Mouse (Mus musculus): Measurements from ENCODE around the gene Arl4a. TPM values are rescaled to one million over a fixed set of nuclear protein-coding genes. Genes with fewer than 3 reads are reported as not detected.

Arl4a gene
- polyA plus RNA-seq, 1 experiment from 2014 or later = 116 TPM

DNA sequence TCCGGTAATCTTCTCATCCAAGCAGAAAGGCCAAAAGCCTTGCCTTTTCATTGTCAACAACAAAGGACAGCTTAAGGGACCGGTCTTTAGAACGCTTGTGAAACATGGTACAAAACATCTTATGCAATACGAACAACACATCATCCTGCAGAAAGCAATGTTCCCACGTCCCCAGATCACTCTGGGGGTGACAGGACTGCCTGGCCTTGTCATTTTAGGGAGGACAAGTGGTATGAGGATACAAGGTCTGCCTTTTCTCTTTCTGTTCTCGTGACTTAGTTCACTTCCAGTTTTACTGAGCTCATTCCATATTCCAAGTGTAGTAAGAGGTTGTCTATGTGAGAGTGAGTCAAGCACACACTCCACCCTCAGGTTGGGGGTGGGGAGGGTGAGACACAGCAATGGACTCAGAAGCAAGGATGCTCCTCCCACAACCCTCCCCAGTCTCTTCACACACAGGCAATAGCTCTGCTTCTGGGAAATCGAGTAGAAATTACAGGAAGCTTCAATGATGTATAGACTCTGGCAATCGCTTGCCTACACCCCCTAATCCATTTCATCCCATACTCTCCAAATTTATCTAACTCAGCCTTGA lies 59.7 kb downstream of the Arl4a start:
- ATAC-seq (replicated peaks) = no peak
- H3K36me3 ChIP-seq (replicated peaks) = no peaks in the 10 kb centered on the region
- H3K9ac ChIP-seq = no peak overlapping the region
- peaks cover 29% of the 10 kb centered on the region for H3K4me1 ChIP-seq
- WGBS = 46% methylated on average over 8 of the region's 8 CpGs
- no peak overlapping the region for H3K4me3 ChIP-seq
- H3K9me3 ChIP-seq = no peaks in the 10 kb centered on the region
- H3K27me3 ChIP-seq (replicated peaks) = no peaks in the 10 kb centered on the region
- no peak overlapping the region for H3K27ac ChIP-seq
- H3K4me2 ChIP-seq = no peak overlapping the region

GRCm38 (mm10) chr12:39976426-39976825 lies 61.4 kb downstream of the Arl4a start:
- peak overlapping the region; percentile 38 for H3K4me2 ChIP-seq
- H3K4me1 ChIP-seq = peaks cover 29% of the 10 kb centered on the region
- no peak overlapping the region; the same call in 1 of the 2 replicates for H3K9ac ChIP-seq
- no peaks in the 10 kb centered on the region for H3K27me3 ChIP-seq (replicated peaks)
- peak; percentile 71 for ATAC-seq (replicated peaks)
- no peaks in the 10 kb centered on the region for H3K9me3 ChIP-seq
- no peaks in the 10 kb centered on the region for H3K36me3 ChIP-seq (replicated peaks)
- no peak overlapping the region for H3K4me3 ChIP-seq
- H3K27ac ChIP-seq = peak overlapping the region; percentile 92
- 73% methylated on average over 2 of the region's 2 CpGs for WGBS

- Histone ChIP-seq H3K4me3 (0 out of 2 replicates have a peak overlapping the region, but pooled peaks have one; percentile 8), H3K36me3 (replicated peaks) (no peaks in the 10 kb centered on the region), H3K4me2 (peak overlapping the region; percentile 38), H3K9me3 (no peaks in the 10 kb centered on the region), H3K27ac (peak overlapping the region; percentile 92), H3K9ac (peak overlapping the region; percentile 36; the same call in 1 of the 2 replicates), H3K27me3 (replicated peaks) (no peaks in the 10 kb centered on the region), H3K4me1 (peaks cover 29% of the 10 kb centered on the region)
- WGBS = 9% methylated on average over 9 of the region's 9 CpGs
- peak; percentile 90 for ATAC-seq (replicated peaks)
Measured at GRCm38 (mm10) chr12:39975829-39976340, 61.9 kb downstream of the Arl4a start.

- WGBS = 5% methylated on average over 4 of the region's 4 CpGs
- Histone ChIP-seq H3K4me3 (no peak overlapping the region), H3K27me3 (replicated peaks) (no peaks in the 10 kb centered on the region), H3K9me3 (no peaks in the 10 kb centered on the region), H3K4me1 (peaks cover 29% of the 10 kb centered on the region), H3K27ac (peak overlapping the region; percentile 92), H3K4me2 (no peak overlapping the region), H3K36me3 (replicated peaks) (no peaks in the 10 kb centered on the region), H3K9ac (no peak overlapping the region)
- ATAC-seq (replicated peaks) = peak; percentile 74
Measured at GRCm38 (mm10) chr12:39974977-39975583, 62.7 kb downstream of the Arl4a start.

DNA sequence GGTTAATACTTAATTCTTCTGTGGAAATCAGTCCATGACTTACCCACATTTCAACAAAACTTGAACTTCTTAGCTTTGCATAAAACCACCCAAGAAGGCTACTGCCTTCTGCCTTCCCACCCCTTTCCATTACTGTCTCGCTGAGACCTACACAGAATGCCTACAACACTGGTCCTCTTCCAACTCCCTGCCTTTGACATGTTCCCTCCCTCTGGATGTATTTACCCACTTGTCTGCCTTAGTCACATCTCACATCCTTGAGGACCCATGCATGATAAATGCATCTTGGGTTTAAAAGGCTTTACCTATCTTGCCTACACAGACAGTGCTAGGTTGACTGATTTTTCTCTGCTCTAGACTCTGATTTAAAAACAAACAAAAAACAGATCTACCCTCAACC lies 63.6 kb downstream of the Arl4a start:
- H3K9me3 ChIP-seq = no peaks in the 10 kb centered on the region
- WGBS = 69% methylated on average over 1 of the region's 1 CpGs
- peaks cover 29% of the 10 kb centered on the region for H3K4me1 ChIP-seq
- H3K36me3 ChIP-seq (replicated peaks) = no peaks in the 10 kb centered on the region
- no peak for ATAC-seq (replicated peaks)
- H3K4me2 ChIP-seq = no peak overlapping the region
- H3K4me3 ChIP-seq = no peak overlapping the region
- peak overlapping the region; percentile 92 for H3K27ac ChIP-seq
- H3K27me3 ChIP-seq (replicated peaks) = no peaks in the 10 kb centered on the region
- H3K9ac ChIP-seq = no peak overlapping the region

- no peak overlapping the region for H3K27ac ChIP-seq
- peaks cover 5% of the 10 kb centered on the region; the same call in 1 of the 2 replicates for H3K4me1 ChIP-seq
- H3K9ac ChIP-seq = no peak overlapping the region
- ATAC-seq (replicated peaks) = no peak
- H3K36me3 ChIP-seq (replicated peaks) = no peaks in the 10 kb centered on the region
- no peaks in the 10 kb centered on the region for H3K9me3 ChIP-seq
- H3K4me3 ChIP-seq = no peak overlapping the region
- H3K27me3 ChIP-seq (replicated peaks) = no peaks in the 10 kb centered on the region
- H3K4me2 ChIP-seq = no peak overlapping the region
Measured at GRCm38 (mm10) chr12:39969500-39969899, 68.3 kb downstream of the Arl4a start.

DNA sequence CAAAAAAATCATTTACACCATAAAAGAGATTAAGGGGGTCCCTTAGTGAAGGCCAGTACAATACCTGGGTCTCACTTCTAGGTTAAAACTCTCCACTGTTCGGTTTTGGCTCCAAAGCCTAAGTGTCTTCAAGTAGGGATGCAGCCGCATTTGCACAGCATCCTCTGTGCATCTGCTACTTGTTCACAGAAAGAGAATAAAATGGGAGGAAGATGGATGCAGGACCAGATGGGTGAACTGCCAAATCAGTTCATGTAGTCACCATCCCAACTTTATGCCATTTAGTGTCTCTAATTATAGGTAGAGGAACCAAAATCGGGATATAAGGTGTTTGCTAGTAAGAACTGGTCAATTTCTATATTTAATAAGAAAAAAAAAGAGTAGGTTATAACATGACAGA lies 69.7 kb downstream of the Arl4a start:
- H3K9me3 ChIP-seq = no peaks in the 10 kb centered on the region
- H3K36me3 ChIP-seq (replicated peaks) = no peaks in the 10 kb centered on the region
- H3K4me3 ChIP-seq = no peak overlapping the region
- no peak for ATAC-seq (replicated peaks)
- no peak overlapping the region for H3K27ac ChIP-seq
- no peak overlapping the region for H3K4me2 ChIP-seq
- H3K9ac ChIP-seq = no peak overlapping the region
- H3K4me1 ChIP-seq = no peaks in the 10 kb centered on the region
- WGBS = 91% methylated on average over 3 of the region's 3 CpGs
- no peaks in the 10 kb centered on the region for H3K27me3 ChIP-seq (replicated peaks)

- no peaks in the 10 kb centered on the region for H3K36me3 ChIP-seq (replicated peaks)
- H3K9me3 ChIP-seq = no peaks in the 10 kb centered on the region
- H3K4me2 ChIP-seq = no peak overlapping the region
- peaks cover 13% of the 10 kb centered on the region for H3K4me1 ChIP-seq
- no peaks in the 10 kb centered on the region for H3K27me3 ChIP-seq (replicated peaks)
- 0 out of 2 replicates have a peak, but pooled peaks have one; percentile 2 for ATAC-seq (replicated peaks)
- 59% methylated on average over 8 of the region's 8 CpGs for WGBS
- H3K4me3 ChIP-seq = no peak overlapping the region
- no peak overlapping the region for H3K9ac ChIP-seq
- H3K27ac ChIP-seq = no peak overlapping the region
Measured at GRCm38 (mm10) chr12:39959166-39959565, 78.7 kb downstream of the Arl4a start.

GRCm38 (mm10) chr12:39957931-39958671 lies 79.7 kb downstream of the Arl4a start:
- ATAC-seq (replicated peaks) = peak; percentile 72
- Histone ChIP-seq H3K9ac (no peak overlapping the region), H3K9me3 (no peaks in the 10 kb centered on the region), H3K4me3 (no peak overlapping the region), H3K4me2 (no peak overlapping the region), H3K27ac (peak overlapping the region; percentile 24; the same call in 1 of the 2 replicates), H3K27me3 (replicated peaks) (no peaks in the 10 kb centered on the region), H3K36me3 (replicated peaks) (no peaks in the 10 kb centered on the region), H3K4me1 (peaks cover 13% of the 10 kb centered on the region)
- WGBS = 44% methylated on average over 8 of the region's 8 CpGs

DNA sequence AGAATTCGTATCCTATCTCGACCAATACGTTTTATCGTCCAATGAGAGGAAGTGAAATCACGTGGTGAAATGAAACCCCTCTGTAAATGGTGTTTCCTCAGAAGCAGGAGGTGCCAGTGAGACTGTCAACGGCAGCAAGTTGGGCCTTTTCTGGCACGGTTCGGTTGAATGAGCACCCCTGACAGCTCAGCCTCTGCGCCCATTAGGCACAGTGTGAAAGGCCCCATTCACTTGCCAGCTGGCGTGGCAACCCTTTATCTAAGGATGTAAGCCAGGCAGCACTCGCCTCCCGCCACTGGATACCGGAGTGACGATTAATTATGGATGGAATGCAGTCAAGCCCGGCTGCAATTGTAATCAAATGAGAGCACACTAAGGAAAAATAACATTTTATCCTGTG lies 81.4 kb downstream of the Arl4a start:
- Histone ChIP-seq H3K4me2 (peak overlapping the region; percentile 50), H3K27ac (peak overlapping the region; percentile 79), H3K9ac (peak overlapping the region; percentile 52), H3K4me3 (peak overlapping the region; percentile 37), H3K27me3 (replicated peaks) (no peaks in the 10 kb centered on the region), H3K9me3 (no peaks in the 10 kb centered on the region), H3K4me1 (peaks cover 13% of the 10 kb centered on the region), H3K36me3 (replicated peaks) (no peaks in the 10 kb centered on the region)
- 8% methylated on average over 15 of the region's 15 CpGs for whole genome bisulfite sequencing
- ATAC-seq (replicated peaks) = peak; percentile 93
